Mouse (Mus musculus): ENCODE results near the gene March1. TPM values are rescaled to one million over a fixed set of nuclear protein-coding genes. Genes with fewer than 3 reads are reported as not detected.

Gene March1
- 10 to 100 TPM; 37.3 to 39.7 (median 38.8) TPM for total RNA-seq (2022)

GRCm38 (mm10) chr8:65617871-65618751 is at the start of gene March1:
Gene March1, plus strand, starts transcription at chr8:65617900.
- DNase-seq (ENCODE audit: low spot score in 2 of 2), result peak; percentile 46 to 71

- no peak for DNase-seq (ENCODE audit: low spot score in 2 of 2)
Measured at GRCm38 (mm10) chr8:65586909-65587308, 30.8 kb upstream of the March1 start.

GRCm38 (mm10) chr8:65603241-65603640 is 14.5 kb upstream of the March1 start:
- no peak for DNase-seq (ENCODE audit: low spot score in 2 of 2)

- DNase-seq (ENCODE audit: low spot score in 2 of 2), result no peak
Measured at GRCm38 (mm10) chr8:65609509-65609908, 8.2 kb upstream of the March1 start.

- DNase-seq (ENCODE audit: low spot score in 2 of 2), result no peak
Measured at GRCm38 (mm10) chr8:65618966-65619365, 1.3 kb downstream of the March1 start.

GRCm38 (mm10) chr8:65644931-65645330 is 27.2 kb downstream of the March1 start:
- no peak for DNase-seq (ENCODE audit: low spot score in 2 of 2)

GRCm38 (mm10) chr8:65645502-65645901 is 27.8 kb downstream of the March1 start:
- no peak for DNase-seq (ENCODE audit: low spot score in 2 of 2)

GRCm38 (mm10) chr8:65645945-65646344 is 28.2 kb downstream of the March1 start:
- no peak for DNase-seq (ENCODE audit: low spot score in 2 of 2)

GRCm38 (mm10) chr8:65655924-65656323 is 38.2 kb downstream of the March1 start:
- DNase-seq (ENCODE audit: low spot score in 2 of 2), result no peak

GRCm38 (mm10) chr8:65661885-65662284 is 44.2 kb downstream of the March1 start:
- no peak for DNase-seq (ENCODE audit: low spot score in 2 of 2)

- no peak for DNase-seq (ENCODE audit: low spot score in 2 of 2)
Measured at GRCm38 (mm10) chr8:65665786-65666185, 48.1 kb downstream of the March1 start.

- DNase-seq (ENCODE audit: low spot score in 2 of 2), result no peak
Measured at GRCm38 (mm10) chr8:65743066-65743465, 125.4 kb downstream of the March1 start.

GRCm38 (mm10) chr8:65775815-65776214 is 158.1 kb downstream of the March1 start:
- DNase-seq (ENCODE audit: low spot score in 2 of 2), result no peak

- DNase-seq (ENCODE audit: low spot score in 2 of 2), result no peak
Measured at GRCm38 (mm10) chr8:65781156-65781555, 163.5 kb downstream of the March1 start.

GRCm38 (mm10) chr8:65812971-65813370 is 195.3 kb downstream of the March1 start:
- no peak for DNase-seq (ENCODE audit: low spot score in 2 of 2)

- DNase-seq (ENCODE audit: low spot score in 2 of 2), result peak in 1 of 2 experiments; percentile 22
Measured at GRCm38 (mm10) chr8:65922294-65923019, 304.8 kb downstream of the March1 start.

- DNase-seq (ENCODE audit: low spot score in 2 of 2), result no peak
Measured at GRCm38 (mm10) chr8:65956948-65957347, 339.2 kb downstream of the March1 start.

- no peak for DNase-seq (ENCODE audit: low spot score in 2 of 2)
Measured at GRCm38 (mm10) chr8:65957492-65957891, 339.8 kb downstream of the March1 start.

GRCm38 (mm10) chr8:65966502-65967222 is 349.0 kb downstream of the March1 start:
- no peak for DNase-seq (ENCODE audit: low spot score in 2 of 2)

GRCm38 (mm10) chr8:65967223-65967778 is 349.6 kb downstream of the March1 start:
- no peak for DNase-seq (ENCODE audit: low spot score in 2 of 2)

GRCm38 (mm10) chr8:65976905-65977304 is 359.2 kb downstream of the March1 start:
- no peak for DNase-seq (ENCODE audit: low spot score in 2 of 2)

Data from left cerebral cortex, adult 8-10 months (tissue).